Mouse (Mus musculus): ENCODE results near the gene Wfdc6b. TPM values are rescaled to one million over a fixed set of nuclear protein-coding genes. Genes with fewer than 3 reads are reported as not detected.

The Wfdc6b gene
- total RNA-seq, 4 experiments from 2014 or later = not detected

Other genes with a start within 250 kb of the Wfdc6b start
- gene Slpi, start 224.4 kb upstream of the Wfdc6b start, total RNA-seq (2022) = 100 to 1,000 TPM in 1 of 4 experiments, 1 to 10 TPM in 3; 1.1 to 110 (median 2.3) TPM
- gene Rbpjl, start 210.4 kb upstream of the Wfdc6b start, total RNA-seq (2022) = not detected
- under 1 TPM; 0.25 to 0.50 (median 0.29) TPM for gene Matn4, start 208.4 kb upstream of the Wfdc6b start, total RNA-seq (2022)
- gene Sdc4, start 169.6 kb upstream of the Wfdc6b start, total RNA-seq (2022) = 10 to 100 TPM; 14.9 to 23.0 (median 20.7) TPM
- gene Sys1, start 156.6 kb upstream of the Wfdc6b start, total RNA-seq (2022) = 10 to 100 TPM; 25.2 to 28.5 (median 25.8) TPM
- gene Gm20458, start 152.6 kb upstream of the Wfdc6b start, total RNA-seq (2022) = 1 to 10 TPM; 3.6 to 6.7 (median 5.5) TPM
- gene Trp53tg5, start 139.8 kb upstream of the Wfdc6b start, total RNA-seq (2022) = not detected
- 10 to 100 TPM; 11.3 to 15.0 (median 12.6) TPM for gene Dbndd2, start 127.4 kb upstream of the Wfdc6b start, total RNA-seq (2022)
- 10 to 100 TPM; 32.0 to 34.8 (median 33.9) TPM for gene Pigt, start 116.0 kb upstream of the Wfdc6b start, total RNA-seq (2022)
- 1 to 10 TPM in 3 of 4 experiments, under 1 TPM in 1; 0.73 to 3.1 (median 2.1) TPM for gene Wfdc2, start 51.1 kb upstream of the Wfdc6b start, total RNA-seq (2022)
- gene Spint3, start 40.1 kb upstream of the Wfdc6b start, total RNA-seq (2022) = not detected
- gene Wfdc6a, start 28.1 kb upstream of the Wfdc6b start, total RNA-seq (2022) = under 1 TPM in 1 of 4 experiments, not detected in 3; 0.49 TPM
- not detected for gene Eppin, start 19.9 kb upstream of the Wfdc6b start, total RNA-seq (2022)
- not detected for gene Wfdc8, start 104 bp downstream of the Wfdc6b start, total RNA-seq (2022)
- not detected for gene Wfdc16, start 25.3 kb downstream of the Wfdc6b start, total RNA-seq (2022)
- gene Wfdc10, start 42.5 kb downstream of the Wfdc6b start, total RNA-seq (2022) = not detected
- not detected for gene Wfdc9, start 43.1 kb downstream of the Wfdc6b start, total RNA-seq (2022)
- not detected for gene Wfdc11, start 60.6 kb downstream of the Wfdc6b start, total RNA-seq (2022)
- under 1 TPM in 1 of 4 experiments, not detected in 3; 0.24 TPM for gene Wfdc13, start 71.6 kb downstream of the Wfdc6b start, total RNA-seq (2022)
- not detected for gene Spint4, start 85.0 kb downstream of the Wfdc6b start, total RNA-seq (2022)
- gene Spint5, start 101.8 kb downstream of the Wfdc6b start, total RNA-seq (2022) = not detected
- gene Wfdc3, start 132.4 kb downstream of the Wfdc6b start, total RNA-seq (2022) = under 1 TPM in 2 of 4 experiments, not detected in 2; 0.30 to 0.83 TPM
- 10 to 100 TPM; 20.4 to 28.2 (median 26.9) TPM for gene Dnttip1, start 132.5 kb downstream of the Wfdc6b start, total RNA-seq (2022)
- 1 to 10 TPM in 2 of 4 experiments, under 1 TPM in 2; 0.47 to 2.7 (median 1.4) TPM for gene Ube2c, start 156.4 kb downstream of the Wfdc6b start, total RNA-seq (2022)
- 1 to 10 TPM; 2.9 to 7.2 (median 3.1) TPM for gene Tnnc2, start 166.4 kb downstream of the Wfdc6b start, total RNA-seq (2022)
- gene Snx21, start 172.3 kb downstream of the Wfdc6b start, total RNA-seq (2022) = 10 to 100 TPM; 23.1 to 24.9 (median 23.5) TPM
- 10 to 100 TPM; 12.3 to 13.3 (median 12.6) TPM for gene Acot8, start 191.4 kb downstream of the Wfdc6b start, total RNA-seq (2022)
- 1 to 10 TPM; 2.2 to 2.7 (median 2.5) TPM for gene Zswim3, start 191.6 kb downstream of the Wfdc6b start, total RNA-seq (2022)
- 1 to 10 TPM; 4.6 to 6.1 (median 5.1) TPM for gene Zswim1, start 209.2 kb downstream of the Wfdc6b start, total RNA-seq (2022)
- gene Spata25, start 215.0 kb downstream of the Wfdc6b start, total RNA-seq (2022) = 1 to 10 TPM in 1 of 4 experiments, under 1 TPM in 2, not detected in 1; 0.66 to 1.2 (median 0.80) TPM
- gene Ctsa, start 219.4 kb downstream of the Wfdc6b start, total RNA-seq (2022) = 100 to 1,000 TPM in 3 of 4 experiments, 10 to 100 TPM in 1; 94.7 to 106 (median 103) TPM
- 10 to 100 TPM; 53.8 to 59.3 (median 58.1) TPM for gene Neurl2, start 219.9 kb downstream of the Wfdc6b start, total RNA-seq (2022)
- gene Pltp, start 244.2 kb downstream of the Wfdc6b start, total RNA-seq (2022) = 10 to 100 TPM; 32.8 to 40.4 (median 35.7) TPM

Data from heart, adult 8-10 months (tissue).